Mouse (Mus musculus) cerebellum, postnatal 14 days (tissue): ENCODE results near the gene Phactr1.

Source experiments
- DNase-seq, 2 experiments: peaks; one replicate each; pipeline ENCODE4 v3.0.0; 2021; ENCODE audit warnings: mixed read lengths in 2 of 2

The Phactr1 gene

DNA sequence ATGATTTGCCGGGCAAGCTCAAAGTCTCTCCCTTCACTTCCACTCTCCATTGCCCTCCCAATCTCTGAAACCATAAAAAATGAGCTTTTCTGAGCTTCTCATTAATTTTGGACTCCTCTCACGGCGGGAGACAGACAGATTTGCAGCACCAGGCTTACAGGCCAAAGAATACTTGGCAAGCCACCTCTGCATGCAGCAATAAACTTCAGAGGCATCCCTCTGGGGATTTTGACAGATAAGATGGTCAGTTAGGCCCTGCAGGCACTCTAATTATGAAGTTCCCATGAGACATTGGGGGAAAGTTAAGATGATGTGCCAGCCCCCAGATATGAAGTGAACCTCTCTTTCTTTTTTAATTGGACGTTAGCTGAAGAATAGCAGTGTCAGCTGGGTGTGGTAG is 300.2 kb downstream of the Phactr1 start:
- DNase-seq = peak; percentile 33 to 67

DNA sequence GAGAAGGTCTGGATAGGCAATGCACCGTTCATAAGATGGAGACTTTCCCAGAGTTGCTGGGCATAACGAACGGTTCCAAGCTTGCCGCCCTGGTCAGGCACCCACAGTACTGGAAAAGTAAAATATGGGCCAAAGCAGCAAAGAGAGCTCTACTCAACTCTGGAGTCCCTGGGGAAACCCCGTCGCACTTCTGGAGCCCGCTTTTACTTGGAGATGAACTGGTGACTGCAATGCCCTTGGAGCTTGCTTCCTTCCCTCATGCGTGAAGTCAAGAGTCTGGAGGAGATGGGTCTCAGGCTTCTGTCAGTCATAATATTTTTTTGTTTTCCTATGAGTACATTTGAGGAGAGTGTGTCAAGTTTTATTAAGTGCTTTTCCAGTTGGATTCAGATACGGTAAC is 302.2 kb downstream of the Phactr1 start:
- no peak for DNase-seq

DNA sequence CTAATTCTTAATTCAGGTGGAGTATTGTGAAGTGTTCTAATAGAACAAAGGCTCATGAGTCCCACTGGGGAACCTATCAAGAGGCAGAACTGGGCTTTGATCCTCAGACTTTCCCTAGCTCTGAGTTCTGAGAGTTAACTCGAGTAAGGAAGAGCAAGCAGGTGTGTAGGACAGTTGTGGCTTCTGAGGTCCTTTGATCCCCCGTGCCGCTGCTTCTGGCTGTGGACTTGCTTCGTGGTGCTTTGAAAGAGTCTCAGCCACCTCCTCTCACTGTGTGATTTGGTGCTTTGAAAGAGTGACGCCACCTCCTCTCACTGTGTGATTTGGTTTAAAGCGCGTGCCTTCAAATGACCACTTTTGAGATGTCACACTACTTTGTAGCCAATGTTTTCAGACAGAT is 305.4 kb downstream of the Phactr1 start:
- no peak for DNase-seq

DNA sequence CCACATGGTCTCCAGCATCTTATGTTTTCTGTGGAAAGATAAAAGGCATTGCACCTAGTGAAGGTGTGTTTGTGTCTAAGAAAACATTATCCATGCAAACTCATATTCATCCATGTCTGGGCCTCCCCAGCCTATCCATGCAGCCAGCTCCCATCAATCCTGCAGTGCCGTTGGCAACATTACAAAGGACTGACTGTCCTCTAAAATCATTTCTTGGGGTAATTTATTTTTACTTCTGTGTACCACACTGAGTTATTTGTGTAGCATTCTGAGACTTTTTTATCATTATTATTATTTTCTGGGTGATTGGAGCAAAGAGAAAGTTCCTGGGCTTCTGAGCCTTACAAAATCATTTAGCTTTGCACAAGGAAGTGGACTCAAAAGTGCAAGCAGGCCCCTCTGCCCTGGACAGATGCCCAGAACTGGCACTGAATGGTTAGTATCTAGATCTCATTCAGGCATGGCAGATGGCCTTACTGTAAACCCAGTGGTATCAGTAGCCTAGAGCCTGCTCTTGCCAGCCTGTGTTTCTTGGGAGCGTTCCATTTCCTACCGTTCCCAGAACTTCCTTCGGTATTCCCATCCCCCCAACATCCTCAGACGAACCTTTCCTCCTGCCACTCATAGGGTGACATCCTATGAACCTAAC is 307.6 kb downstream of the Phactr1 start:
- peak; percentile 99 for DNase-seq

DNA sequence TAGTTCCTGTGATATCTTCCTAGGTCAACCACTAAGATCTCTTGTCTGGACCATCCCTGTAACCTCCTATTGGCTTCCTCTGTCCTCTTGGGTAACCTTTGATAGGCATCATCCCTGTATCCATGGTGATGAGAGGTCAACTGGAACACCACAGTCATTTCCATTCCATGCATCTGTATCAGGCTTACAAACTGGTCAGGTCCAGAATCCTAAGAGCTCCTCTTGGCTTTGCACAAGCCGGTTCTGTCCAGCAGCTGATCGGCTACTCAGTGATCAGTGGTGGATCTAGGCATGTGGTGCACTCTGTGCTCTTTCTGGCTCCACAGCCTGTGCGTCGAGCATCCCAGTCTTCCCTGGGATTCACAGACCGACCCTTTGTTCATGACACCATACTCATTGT is 309.1 kb downstream of the Phactr1 start:
- no peak for DNase-seq

DNA sequence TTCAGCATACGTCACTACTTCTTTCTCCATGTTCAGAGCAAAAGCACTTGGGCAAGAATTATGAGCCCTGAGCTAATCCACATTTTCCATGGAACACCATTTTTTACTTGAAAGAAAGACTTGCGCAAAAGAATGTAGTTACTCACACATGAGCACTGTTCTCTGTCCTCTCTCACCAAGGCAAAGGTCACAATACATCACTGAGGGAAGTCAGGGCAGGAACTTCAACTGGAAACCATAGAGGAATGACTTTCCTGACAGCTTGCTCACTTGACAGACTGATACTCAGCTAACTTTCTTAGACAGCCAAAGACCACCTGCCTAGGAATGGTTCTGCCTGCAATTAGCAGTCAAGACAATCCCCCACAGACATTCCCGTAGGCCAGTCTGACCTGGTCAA is 309.6 kb downstream of the Phactr1 start:
- no peak for DNase-seq

DNA sequence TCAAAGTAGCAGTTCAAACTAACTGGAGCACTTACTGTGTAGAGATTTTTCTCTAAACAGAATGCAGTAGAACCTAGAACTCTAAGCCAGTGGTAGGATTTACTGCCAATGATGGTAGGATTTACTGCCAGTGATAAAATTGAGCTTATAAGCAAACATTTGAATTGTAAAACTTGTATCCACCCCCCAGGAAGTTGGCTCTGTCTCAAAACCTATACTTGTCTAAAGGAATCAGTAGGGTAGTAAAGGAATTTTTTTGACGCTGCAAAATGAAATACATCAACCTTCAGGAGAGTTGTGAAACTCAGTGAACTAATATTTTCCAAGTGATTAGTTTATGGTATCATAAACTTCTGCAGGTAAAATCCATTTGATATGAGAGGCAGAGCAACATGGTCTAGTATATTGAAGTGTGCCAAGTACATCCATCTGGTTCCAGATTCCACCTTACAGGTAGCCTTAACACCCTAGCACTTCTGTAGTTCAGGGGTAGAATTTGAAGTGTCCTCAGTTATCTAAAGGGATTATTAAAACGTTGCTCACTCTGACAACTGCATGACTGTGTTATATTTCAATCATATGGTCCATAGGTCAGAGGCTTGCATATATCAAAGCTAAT is 310.2 kb downstream of the Phactr1 start:
- DNase-seq = no peak

DNA sequence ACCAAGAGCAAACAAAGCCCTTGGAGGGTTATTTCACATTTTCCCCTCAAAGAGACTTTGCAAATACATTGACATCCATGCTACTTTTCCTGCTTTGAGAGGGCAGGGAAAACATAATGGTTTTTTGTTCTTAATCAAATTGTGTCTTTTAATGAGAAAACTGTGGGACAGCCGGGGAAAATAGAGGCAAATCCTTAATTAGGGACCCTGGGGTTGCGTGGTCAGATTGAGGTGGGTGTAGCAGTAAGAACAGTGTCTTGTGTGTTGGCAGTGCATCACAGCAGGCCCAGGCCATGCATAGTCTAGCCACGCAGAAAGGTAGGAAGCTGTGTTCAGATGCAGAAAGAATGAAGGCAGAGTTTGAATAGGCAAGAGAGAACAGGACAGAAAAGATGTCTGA is 310.7 kb downstream of the Phactr1 start:
- DNase-seq = no peak

DNA sequence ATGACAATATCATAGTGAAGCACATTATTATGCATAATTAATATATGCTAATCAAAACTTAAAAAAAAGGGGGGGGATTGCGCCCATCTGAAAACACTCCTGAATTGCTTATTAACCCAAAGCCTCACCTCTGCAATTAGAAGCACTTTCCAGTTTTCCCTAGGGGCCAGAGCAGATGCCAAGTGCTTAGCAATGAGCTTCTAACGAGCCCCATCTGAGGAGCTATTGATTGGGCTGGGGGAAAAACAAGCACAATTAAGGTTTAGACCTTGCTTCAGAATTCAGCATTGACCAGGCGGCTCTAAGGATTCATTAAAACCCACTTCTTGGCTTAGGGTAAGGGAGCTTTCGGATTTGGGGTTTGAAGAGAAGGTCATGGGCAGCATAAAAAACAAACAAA is 311.9 kb downstream of the Phactr1 start:
- DNase-seq = peak in 1 of 2 experiments; percentile 35

DNA sequence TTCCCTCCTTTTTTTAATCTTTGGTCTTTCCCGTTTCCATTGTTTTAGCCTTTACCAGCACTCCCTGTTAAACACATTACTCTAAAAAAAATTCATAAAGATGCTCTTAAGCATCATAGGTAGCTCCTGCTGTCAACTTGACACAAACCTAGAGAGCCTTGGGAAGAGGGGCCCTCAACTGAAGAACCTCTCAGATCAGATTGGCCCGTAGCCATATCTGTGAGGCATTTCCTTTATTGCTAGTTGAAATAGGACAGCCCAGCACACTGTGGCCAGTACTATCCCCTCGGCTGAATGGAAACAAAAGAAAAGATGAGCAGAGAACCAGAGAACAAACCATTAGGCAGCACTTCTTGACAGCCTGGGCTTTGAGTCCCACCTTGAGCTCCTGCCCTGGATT is 313.9 kb downstream of the Phactr1 start:
- DNase-seq = no peak

DNA sequence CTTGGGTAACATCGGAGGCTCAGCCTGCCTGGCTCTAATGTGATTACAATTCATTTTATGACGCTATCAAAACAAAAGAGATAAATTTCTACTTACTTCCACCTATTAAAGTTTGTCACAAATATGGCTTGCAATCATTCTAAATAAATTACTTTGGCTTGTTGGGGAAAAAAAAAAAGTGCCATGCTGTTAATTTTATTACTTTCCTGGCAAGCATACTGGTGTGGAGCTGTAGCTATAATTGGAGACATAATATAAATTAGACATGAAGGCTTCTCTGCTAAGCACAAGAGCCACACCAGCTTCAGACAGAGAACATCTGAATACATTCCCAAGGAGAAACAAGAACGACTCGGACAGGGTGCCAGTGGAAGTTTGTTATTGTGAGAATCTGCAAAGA is 315.8 kb downstream of the Phactr1 start:
- no peak for DNase-seq

DNA sequence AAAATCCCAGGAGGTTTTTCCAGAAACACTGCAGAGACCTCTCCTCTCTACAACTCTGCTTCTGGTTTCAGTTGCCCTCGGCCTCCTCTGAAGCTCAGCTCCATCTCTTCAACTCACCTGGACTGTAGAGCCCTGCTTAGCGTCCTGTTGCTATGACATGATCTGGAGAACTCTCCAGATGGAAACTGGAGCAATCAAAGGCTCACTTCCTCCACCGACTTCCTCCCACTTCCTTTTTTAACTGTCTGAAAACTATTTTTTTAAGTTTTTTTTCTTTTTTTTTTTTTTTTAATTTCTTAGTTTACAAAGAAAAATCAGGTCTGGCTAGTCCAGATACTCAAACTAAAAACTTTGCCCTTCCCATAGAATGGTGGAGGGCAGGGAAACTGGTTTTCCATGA is 318.9 kb downstream of the Phactr1 start:
- DNase-seq = no peak

DNA sequence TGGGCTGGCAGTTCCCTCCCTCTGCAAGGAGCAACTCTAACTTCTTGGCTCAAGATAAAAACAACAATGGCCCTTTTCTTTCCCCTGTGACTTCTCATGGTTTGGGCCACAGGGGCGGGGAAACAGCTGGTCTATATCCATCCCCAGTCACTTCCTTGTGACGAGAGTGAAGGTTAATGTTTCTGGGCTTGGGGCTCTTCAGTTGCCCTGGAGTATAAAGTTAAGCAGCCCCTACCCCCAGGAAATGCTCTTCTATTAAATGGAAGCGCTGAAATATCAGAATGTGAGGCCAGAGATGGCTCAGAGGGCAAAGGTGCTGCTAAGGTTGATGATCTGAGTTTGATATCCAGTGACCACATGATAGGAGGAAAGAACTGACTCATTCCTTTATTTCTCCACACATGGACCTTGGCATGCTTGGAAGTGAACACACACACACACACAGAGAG is 324.7 kb downstream of the Phactr1 start:
- no peak for DNase-seq

DNA sequence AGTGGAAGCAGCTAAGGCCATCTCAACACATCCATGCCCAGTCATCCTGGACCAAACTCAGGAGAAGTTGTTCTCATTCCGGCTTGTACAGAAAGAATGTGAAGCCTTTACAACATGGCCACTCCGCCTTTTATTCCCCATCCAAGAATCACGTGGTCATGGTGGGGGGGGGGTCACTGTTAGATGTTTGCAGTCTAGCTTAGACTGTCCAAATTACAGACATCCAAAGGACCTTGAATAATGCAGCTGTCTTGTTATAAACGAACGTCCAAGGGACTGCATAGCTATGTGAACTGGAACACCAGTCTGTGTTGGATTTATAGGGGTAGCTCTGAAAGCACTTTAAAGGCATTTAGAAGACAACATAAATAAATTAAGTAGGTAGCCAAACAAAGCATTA is 328.0 kb downstream of the Phactr1 start:
- DNase-seq = no peak

DNA sequence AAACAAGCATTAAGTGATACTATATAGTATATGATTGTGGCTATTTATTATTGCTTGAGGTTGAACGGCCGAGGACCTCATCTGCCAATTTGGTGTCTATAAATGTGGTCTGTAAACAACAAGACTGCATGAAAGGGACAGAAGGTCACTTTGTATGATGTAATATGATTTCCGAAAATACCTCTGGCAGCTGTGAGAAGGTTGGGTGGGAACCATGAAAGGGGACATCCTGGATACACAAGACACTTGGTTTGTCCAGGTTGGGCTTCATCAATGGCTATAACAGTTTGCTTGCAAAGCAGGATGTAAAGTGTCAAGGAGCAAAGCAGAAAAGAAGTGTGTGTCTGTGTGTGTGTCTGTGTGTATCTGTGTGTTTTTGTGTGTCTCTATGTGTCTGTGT is 329.2 kb downstream of the Phactr1 start:
- DNase-seq = no peak

DNA sequence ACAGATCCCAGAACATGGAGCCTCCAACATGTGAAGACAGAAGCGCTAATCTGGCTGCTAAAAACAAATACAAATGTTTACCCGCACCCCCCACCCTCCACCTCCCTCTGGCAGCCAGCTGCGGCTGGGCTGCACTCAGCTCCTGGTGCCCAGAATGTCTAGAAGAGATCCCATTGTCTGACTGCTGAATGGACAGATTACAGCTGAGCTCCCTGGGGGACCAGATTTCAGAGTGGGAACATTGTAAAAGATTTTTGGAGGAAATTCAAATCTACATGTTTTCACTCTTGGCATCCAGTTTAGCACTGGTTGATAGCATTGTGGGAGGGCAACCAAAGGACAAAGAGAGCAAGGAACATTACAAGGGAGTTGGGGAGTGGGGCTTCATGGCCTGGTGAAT is 331.1 kb downstream of the Phactr1 start:
- DNase-seq = no peak

DNA sequence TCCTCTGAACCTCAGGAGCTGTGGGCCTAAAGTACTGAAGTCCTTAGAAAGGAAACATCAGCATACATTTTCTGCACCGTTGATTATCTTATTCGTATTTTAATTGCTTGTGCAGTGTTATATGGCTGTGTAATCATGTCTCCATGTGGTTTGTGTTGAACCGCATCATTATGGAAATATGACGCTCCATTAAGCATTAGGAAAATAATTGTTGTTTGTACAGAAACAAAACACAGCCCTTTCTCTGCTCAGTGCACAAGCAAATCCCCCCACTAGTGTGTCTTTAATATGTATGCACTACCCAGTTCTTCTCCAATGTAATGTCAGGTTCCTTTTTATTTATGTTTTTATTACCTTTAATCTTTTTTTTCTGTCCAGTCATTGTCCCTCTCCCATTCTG is 333.6 kb downstream of the Phactr1 start:
- DNase-seq = no peak

DNA sequence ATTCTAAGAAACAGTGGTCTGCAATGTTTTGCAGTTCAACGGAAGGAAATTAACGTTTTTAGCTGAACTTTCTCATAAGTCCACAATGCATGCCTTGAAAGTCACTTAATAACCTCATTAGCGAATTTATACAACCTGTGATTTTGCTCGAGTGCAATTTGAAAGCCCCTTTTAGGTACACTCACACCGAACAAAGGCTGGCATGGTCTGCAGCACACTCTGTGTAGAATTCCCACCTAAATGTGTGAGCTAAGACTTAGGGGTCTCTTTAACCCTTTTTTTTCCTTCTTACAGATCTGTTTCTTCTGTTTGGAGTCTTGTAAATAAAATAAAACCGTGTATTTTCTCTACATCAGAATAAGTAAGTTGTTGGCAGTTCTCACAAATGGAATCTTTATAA is 335.3 kb downstream of the Phactr1 start:
- no peak for DNase-seq

DNA sequence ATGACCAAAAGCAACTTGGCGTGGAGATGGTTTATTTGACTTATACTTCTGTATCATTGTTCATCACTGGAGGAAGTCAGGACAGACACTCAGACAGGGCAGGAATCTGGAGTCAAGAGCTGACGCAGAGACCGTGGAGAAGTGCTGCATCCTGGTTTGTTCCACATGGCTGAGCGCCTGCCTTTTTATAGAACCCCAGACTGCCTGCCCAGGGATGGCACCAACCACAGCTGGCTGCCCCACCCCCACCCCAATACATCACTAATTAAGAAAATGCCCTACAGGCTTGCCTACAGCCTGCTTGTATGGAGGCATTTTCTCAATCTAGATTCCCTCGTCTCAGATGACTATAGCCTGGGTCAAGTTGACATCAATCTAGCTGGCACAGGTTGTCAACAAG is 338.4 kb downstream of the Phactr1 start:
- DNase-seq = no peak

DNA sequence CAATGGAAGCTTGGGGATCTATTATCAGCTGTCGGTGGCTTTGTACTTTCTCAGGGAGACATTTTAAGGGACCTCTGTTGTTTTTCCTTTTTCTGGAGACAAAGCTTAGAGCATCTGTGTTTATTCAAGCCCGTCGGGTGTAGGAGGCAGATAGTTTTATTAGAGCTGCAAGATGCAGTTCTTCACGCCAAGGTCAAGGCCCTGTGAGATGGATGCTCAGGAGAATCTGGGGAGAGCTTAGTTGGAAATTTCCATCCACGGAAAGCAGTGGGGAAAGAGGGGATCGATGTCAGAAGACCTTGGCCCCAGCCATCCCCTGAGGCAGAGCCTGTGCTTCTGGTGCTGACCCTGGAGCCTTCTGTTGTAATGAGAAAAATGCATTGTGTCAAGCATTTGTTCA is 340.6 kb downstream of the Phactr1 start:
- DNase-seq = no peak

DNA sequence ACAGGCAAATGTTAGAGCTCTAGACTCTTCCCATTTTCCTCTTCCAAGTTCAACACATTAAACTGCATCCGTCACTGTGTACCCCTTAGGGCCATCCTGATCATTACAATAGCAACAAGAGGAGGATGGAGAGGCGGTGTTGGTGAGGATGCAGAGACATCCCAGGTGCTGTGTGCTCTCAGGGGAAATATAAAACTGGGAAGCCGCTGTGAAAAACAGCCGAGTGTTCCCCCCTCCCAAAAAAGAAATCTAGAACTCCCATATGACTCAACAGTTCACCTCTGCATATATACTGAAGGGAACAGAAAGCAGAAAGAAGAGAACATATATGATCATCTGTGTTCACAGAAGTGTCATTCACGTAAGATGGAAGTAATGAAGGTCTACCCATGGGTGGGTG is 342.6 kb downstream of the Phactr1 start:
- no peak for DNase-seq

DNA sequence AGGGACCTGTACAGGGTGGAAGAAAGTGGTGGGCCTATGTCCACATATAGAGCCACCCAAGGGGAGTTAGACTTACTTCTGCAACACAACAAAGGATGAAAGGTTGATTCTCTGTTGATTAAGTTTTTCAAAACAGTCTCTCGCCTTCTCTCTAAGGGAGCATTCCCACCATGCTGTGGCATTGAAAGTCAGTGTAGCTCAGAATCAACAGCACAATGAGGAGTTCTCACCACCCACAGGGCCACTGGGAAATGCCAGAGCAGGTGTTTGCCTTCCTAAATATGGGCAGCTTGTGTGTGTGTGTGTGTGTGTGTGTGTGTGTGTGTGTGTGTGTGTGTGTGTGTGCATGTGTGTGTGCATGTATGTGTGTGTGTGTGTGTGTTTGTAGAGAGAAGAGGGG is 347.1 kb downstream of the Phactr1 start:
- DNase-seq = no peak

DNA sequence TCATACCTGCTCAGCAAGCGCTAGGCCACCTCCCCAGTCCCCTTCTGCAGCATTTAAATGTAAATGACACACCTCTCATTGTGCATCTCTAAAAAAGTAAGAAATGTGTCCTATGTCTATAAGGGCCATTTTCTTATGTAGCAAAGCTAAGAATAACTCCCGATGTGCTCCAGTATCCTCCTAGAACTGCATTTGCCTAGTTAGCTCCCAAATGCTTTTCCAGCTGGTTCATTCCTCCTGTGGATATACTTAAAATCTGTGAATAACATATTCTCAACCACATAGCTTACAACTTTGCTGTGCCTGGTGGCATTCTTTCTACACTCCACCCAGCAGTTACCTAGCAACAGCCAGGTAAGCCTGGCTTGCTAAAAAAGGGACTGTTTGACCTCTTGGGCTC is 349.8 kb downstream of the Phactr1 start:
- no peak for DNase-seq

DNA sequence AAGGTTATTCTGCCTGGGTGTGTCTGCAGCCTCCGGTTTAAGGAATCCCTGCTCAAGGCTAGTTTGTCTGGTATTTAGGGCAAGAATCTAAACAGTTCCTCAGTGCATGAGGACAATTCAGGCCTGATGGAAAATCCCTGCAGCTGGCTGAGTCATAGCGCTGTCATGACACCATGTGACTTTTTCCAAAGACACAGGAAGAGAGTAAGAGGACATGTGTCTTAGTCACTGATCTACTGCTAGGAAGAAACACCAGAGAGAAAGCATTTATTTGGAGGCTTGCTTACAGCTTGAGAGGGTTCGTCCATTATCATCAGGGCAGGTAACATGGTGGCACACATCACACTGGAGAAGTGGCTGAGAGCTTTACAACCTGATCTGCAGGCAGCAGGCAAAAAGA is 352.0 kb downstream of the Phactr1 start:
- no peak for DNase-seq

DNA sequence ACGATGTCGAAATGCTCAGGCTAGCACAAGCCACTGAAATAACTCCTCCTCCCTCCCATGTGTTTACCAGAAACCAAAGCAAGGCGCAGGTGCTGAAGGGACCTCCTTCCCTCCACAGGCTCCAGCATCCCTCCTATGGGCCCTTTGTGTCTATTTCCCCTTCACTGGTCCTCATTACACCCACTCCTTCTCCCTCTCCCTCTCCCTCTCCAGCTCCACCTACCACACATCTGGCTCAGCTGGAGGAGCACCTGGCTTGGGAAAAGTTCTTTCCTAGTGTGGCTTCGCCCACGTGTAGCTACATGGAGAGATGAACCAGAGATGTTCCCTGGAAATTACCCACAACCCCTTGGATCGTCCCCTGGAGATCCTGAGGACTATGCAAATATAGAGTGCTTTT is 356.1 kb downstream of the Phactr1 start:
- DNase-seq = no peak
